Mouse (Mus musculus) heart, embryonic 11.5 days (tissue): ENCODE data around the gene Car5a. TPM values are rescaled to one million over a fixed set of nuclear protein-coding genes. Genes with fewer than 3 reads are reported as not detected.
A peak's percentile ranks its signal among the peaks of the same experiment; 100 is the strongest.

Experiments used
- ATAC-seq: fragments of 200-750 bp; cut with Nextera tagmentation; replicated peaks from 2 replicates; pipeline ENCODE4 v1.8.0; 2017; ENCODE audit warnings: moderate library complexity; ENCODE audit not compliant: insufficient number of reproducible peaks, low FRiP score, low TSS enrichment
- H3K27ac ChIP-seq: fragments of 300-500 bp; sonication (generic); 2 replicates; pipeline ENCODE4 v1.5.1; 2014; ENCODE audit warnings: mild to moderate bottlenecking, low read depth, low read length
- H3K27me3 ChIP-seq: fragments of 300-500 bp; sonication (generic); 2 replicates; pipeline ENCODE4 v1.6.1; 2014; ENCODE audit warnings: mild to moderate bottlenecking, low read length, mixed read lengths; ENCODE audit not compliant: control insufficient read depth, insufficient read depth
- H3K36me3 ChIP-seq: fragments of 300-500 bp; sonication (generic); 2 replicates; pipeline ENCODE4 v1.6.1; 2014; ENCODE audit warnings: mild to moderate bottlenecking, low read length, moderate library complexity, mixed read lengths; ENCODE audit not compliant: control insufficient read depth, insufficient read depth
- H3K4me1 ChIP-seq: fragments of 300-500 bp; sonication (generic); 2 replicates; pipeline ENCODE4 v1.6.1; 2014; ENCODE audit warnings: low read length; ENCODE audit not compliant: control insufficient read depth, insufficient read depth
- H3K4me2 ChIP-seq: fragments of 300-500 bp; sonication (generic); 2 replicates; pipeline ENCODE4 v1.6.1; 2014; ENCODE audit warnings: mild to moderate bottlenecking, moderate library complexity
- H3K4me3 ChIP-seq: fragments of 300-500 bp; sonication (generic); 2 replicates; pipeline ENCODE4 v1.5.1; 2014; ENCODE audit warnings: low read depth, low read length
- H3K9ac ChIP-seq: fragments of 300-500 bp; sonication (generic); 2 replicates; pipeline ENCODE4 v1.6.1; 2014; ENCODE audit warnings: mild to moderate bottlenecking, low read depth, low read length, moderate library complexity
- H3K9me3 ChIP-seq: fragments of 300-500 bp; sonication (generic); replicated peaks from 2 replicates; pipeline ENCODE4 v1.6.1; 2016; ENCODE audit warnings: low read length; ENCODE audit not compliant: control insufficient read depth
- WGBS: fragments of 180-500 bp; shearing (Covaris S2); extraction: QIAGEN DNeasy Blood & Tissue Kit; methylation state at CpG from one replicate; pipeline ENCODE4 v1.1.7; 2014; ENCODE audit not compliant: insufficient replicate concordance; 5-methylcytosine and 5-hydroxymethylcytosine counted together
- polyA plus RNA-seq: library from polyadenylated mRNA; unstranded; fragments of >200 nt; fragmentation: Nextera tagmentation; extraction: Ambion mirVana; gene quantifications from 2 replicates; pipeline ENCODE4 v1.2.1, GENCODE M21; 2014

The Car5a gene
- polyA plus RNA-seq, 1 experiment from 2014 or later: not detected

- no peak for ATAC-seq
Measured at GRCm38 (mm10) chr8:121978670-121979069, 34.0 kb upstream of the Car5a start.

GRCm38 (mm10) chr8:121977819-121978590, 33.3 kb upstream of the Car5a start:
- Histone ChIP-seq H3K4me2 (no peak overlapping the region), H3K4me3 (no peak overlapping the region), H3K36me3 (peaks cover 35% of the 10 kb centered on the region), H3K27me3 (no peaks in the 10 kb centered on the region), H3K9ac (no peak overlapping the region), H3K9me3 (no peaks in the 10 kb centered on the region), H3K27ac (no peak overlapping the region), H3K4me1 (no peaks in the 10 kb centered on the region)
- WGBS: 67% methylated on average over 8 of the region's 8 CpGs
- ATAC-seq: no peak

More at GRCm38 (mm10) chr8:121978670-121979069, 34.0 kb upstream of the Car5a start:
- H3K4me1 ChIP-seq: no peaks in the 10 kb centered on the region
- H3K27me3 ChIP-seq: no peaks in the 10 kb centered on the region
- WGBS: 92% methylated on average over 13 of the region's 13 CpGs
- H3K9me3 ChIP-seq: no peaks in the 10 kb centered on the region
- no peak overlapping the region for H3K4me3 ChIP-seq
- no peak overlapping the region for H3K9ac ChIP-seq
- no peak overlapping the region for H3K27ac ChIP-seq
- peaks cover 41% of the 10 kb centered on the region for H3K36me3 ChIP-seq
- no peak overlapping the region for H3K4me2 ChIP-seq

GRCm38 (mm10) chr8:121973906-121974305, 29.2 kb upstream of the Car5a start:
- Histone ChIP-seq H3K9me3 (no peaks in the 10 kb centered on the region), H3K9ac (no peak overlapping the region), H3K27me3 (no peaks in the 10 kb centered on the region), H3K4me2 (no peak overlapping the region), H3K36me3 (peaks cover 17% of the 10 kb centered on the region), H3K4me3 (no peak overlapping the region), H3K4me1 (peaks cover 10% of the 10 kb centered on the region), H3K27ac (no peak overlapping the region)
- ATAC-seq: no peak
- WGBS: 91% methylated on average over 28 of the region's 28 CpGs

- WGBS: 81% methylated on average over 17 of the region's 17 CpGs
- ATAC-seq: no peak
- Histone ChIP-seq H3K9ac (no peak overlapping the region), H3K4me1 (peaks cover 33% of the 10 kb centered on the region), H3K4me3 (no peak overlapping the region), H3K9me3 (no peaks in the 10 kb centered on the region), H3K4me2 (no peak overlapping the region), H3K27ac (no peak overlapping the region), H3K36me3 (peaks cover 12% of the 10 kb centered on the region), H3K27me3 (no peaks in the 10 kb centered on the region)
Measured at GRCm38 (mm10) chr8:121971488-121972058, 26.9 kb upstream of the Car5a start.

GRCm38 (mm10) chr8:121970225-121970624, 25.5 kb upstream of the Car5a start:
- WGBS: 84% methylated on average over 8 of the region's 8 CpGs
- Histone ChIP-seq H3K4me3 (no peak overlapping the region), H3K27ac (no peak overlapping the region), H3K36me3 (peaks cover 3% of the 10 kb centered on the region), H3K4me2 (no peak overlapping the region), H3K9ac (no peak overlapping the region), H3K4me1 (peaks cover 43% of the 10 kb centered on the region), H3K9me3 (no peaks in the 10 kb centered on the region), H3K27me3 (no peaks in the 10 kb centered on the region)
- ATAC-seq: no peak

- H3K4me3 ChIP-seq: no peak overlapping the region
- ATAC-seq: no peak
- no peak overlapping the region for H3K4me2 ChIP-seq
- no peak overlapping the region; the same call in 1 of the 2 replicates for H3K27ac ChIP-seq
- H3K36me3 ChIP-seq: no peaks in the 10 kb centered on the region
- H3K27me3 ChIP-seq: no peaks in the 10 kb centered on the region
- no peaks in the 10 kb centered on the region for H3K9me3 ChIP-seq
- H3K9ac ChIP-seq: no peak overlapping the region
- peaks cover 48% of the 10 kb centered on the region for H3K4me1 ChIP-seq
- WGBS: 56% methylated on average over 4 of the region's 4 CpGs
Measured at GRCm38 (mm10) chr8:121968542-121968941, 23.8 kb upstream of the Car5a start.

- Histone ChIP-seq H3K9ac (no peak overlapping the region), H3K9me3 (no peaks in the 10 kb centered on the region), H3K36me3 (no peaks in the 10 kb centered on the region), H3K4me3 (no peak overlapping the region), H3K27ac (peak overlapping the region; percentile 22; the same call in 1 of the 2 replicates), H3K27me3 (no peaks in the 10 kb centered on the region), H3K4me2 (no peak overlapping the region), H3K4me1 (peaks cover 48% of the 10 kb centered on the region)
- no peak for ATAC-seq
- 62% methylated on average over 4 of the region's 4 CpGs for WGBS
Measured at GRCm38 (mm10) chr8:121967977-121968376, 23.3 kb upstream of the Car5a start.

GRCm38 (mm10) chr8:121966714-121967448, 22.2 kb upstream of the Car5a start:
- H3K9me3 ChIP-seq: no peaks in the 10 kb centered on the region
- H3K27me3 ChIP-seq: no peaks in the 10 kb centered on the region
- H3K27ac ChIP-seq: no peak overlapping the region
- WGBS: 55% methylated on average over 7 of the region's 7 CpGs
- H3K36me3 ChIP-seq: no peaks in the 10 kb centered on the region
- ATAC-seq: no peak
- peaks cover 48% of the 10 kb centered on the region for H3K4me1 ChIP-seq
- H3K4me3 ChIP-seq: no peak overlapping the region
- no peak overlapping the region for H3K4me2 ChIP-seq
- H3K9ac ChIP-seq: peak overlapping the region; percentile 39; the same call in 1 of the 2 replicates
